Mouse (Mus musculus) lung, adult 2 months (tissue): ENCODE data around the gene Hip1. TPM values are rescaled to one million over a fixed set of nuclear protein-coding genes. Genes with fewer than 3 reads are reported as not detected.

ENCODE experiments used
- DNase-seq: peaks from one replicate; pipeline ENCODE4 v3.0.0; 2022
- H3K4me1 ChIP-seq: fragments of 200-500 bp; 2 replicates; pipeline ENCODE4 v1.6.1; 2011; ENCODE audit warnings: low read length; ENCODE audit not compliant: control insufficient read depth, insufficient read depth
- H3K4me3 ChIP-seq: fragments of 200-500 bp; replicated peaks from 2 replicates; pipeline ENCODE3; 2011; ENCODE audit warnings: low read depth, mild to moderate bottlenecking, control low read depth, low read length; ENCODE audit errors: extremely low read depth
- CTCF ChIP-seq: fragments of 200-500 bp; IDR thresholded peaks from 2 replicates; pipeline ENCODE4 v1.5.1; 2011; ENCODE audit warnings: mild to moderate bottlenecking, low read length, control low read depth; ENCODE audit not compliant: insufficient read depth
- POLR2A ChIP-seq: fragments of 200-500 bp; IDR thresholded peaks from 2 replicates; pipeline ENCODE4 v1.6.1; 2011; ENCODE audit warnings: low read depth, mild to moderate bottlenecking, control low read depth, low read length, borderline replicate concordance; ENCODE audit errors: extremely low read depth
- WGBS: fragments of 180-500 bp; shearing (Covaris S2); methylation state at CpG from one replicate; pipeline ENCODE4 v1.1.7; 2018; 5-methylcytosine and 5-hydroxymethylcytosine counted together
- polyA plus RNA-seq: library from polyadenylated mRNA; depleted of rRNA; stranded (reverse); fragments of >200 nt; gene quantifications from 2 replicates; pipeline ENCODE4 v1.2.3, GENCODE M21; 2012

Gene Hip1
- polyA plus RNA-seq, 1 experiment: 66.9 TPM

DNA sequence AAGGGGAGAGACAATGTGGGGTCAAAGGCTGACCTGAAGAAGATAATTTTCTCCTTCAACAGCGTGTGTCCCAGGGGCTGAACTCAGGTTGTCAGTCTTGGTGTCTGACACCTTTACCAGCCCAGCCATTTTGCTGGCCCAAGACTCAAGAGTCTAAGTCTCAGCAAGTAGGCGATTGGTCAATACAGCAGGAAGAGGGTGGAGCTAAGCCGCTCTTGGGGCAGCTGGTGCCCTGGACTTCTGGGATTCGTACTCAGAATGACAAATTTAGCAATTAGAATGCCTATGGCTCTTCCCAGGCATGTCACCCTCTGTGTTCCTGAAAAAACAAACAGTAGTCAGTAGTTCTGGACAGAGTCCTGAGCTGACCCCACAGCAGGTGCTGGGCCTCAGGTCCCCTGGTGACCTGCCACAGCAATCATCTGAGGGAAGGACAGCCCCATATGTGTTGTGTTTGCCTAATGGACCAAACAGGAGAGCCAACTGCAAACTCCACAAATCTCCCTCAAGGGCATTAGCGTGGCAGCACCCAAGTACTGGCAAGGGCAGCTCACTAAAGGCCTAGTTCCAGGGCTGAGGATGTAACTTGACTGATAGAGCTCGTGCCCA is 47.5 kb downstream of the Hip1 start:
- H3K4me3 ChIP-seq: no peak overlapping the region
- 71% methylated on average over 6 of the region's 6 CpGs for WGBS
- H3K4me1 ChIP-seq: no peaks in the 10 kb centered on the region
- no peak for TF ChIP-seq CTCF
- DNase-seq: no peak

DNA sequence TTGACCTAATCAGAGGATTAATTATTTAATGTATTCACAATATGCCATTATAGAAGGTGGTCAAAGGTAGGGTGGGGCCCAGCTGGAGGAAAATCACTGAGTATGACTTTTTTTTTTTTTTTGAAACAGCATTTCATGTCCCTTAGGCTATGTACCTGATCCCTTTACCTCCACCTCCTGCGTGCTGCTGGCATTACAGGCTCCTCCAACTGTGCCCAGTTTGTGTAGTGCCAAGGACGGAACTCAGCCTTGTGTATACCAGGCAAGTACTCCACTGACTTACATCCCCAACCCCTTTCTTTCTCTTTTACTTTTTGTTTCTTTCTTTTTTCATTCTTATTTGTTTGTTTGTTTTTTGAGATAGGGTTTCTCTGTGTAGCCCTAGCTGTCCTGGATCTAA is 48.4 kb downstream of the Hip1 start:
- WGBS: 89% methylated on average over 2 of the region's 2 CpGs
- TF ChIP-seq POLR2A: no peak
- TF ChIP-seq CTCF: no peak
- Histone ChIP-seq H3K4me3 (no peak overlapping the region), H3K4me1 (no peaks in the 10 kb centered on the region)
- DNase-seq: no peak

DNA sequence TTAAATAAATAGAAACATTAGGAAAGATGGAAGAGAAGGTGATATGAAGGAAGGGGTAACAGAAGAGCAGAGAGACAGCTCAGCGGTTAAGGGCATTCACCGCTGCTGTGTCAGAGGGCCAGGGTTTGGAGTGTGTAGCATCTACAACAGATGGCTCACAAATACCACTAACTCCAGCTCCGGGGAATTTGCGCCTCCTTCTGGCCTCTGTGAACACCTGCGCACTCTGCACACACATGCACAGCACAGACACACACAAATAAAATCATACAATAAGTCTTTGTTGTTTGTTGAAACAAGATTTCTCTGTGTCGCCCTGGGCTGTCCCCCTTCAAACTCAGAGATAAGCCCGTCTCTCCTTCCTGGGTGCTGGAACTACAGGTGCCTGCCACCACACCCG is 49.4 kb downstream of the Hip1 start:
- Histone ChIP-seq H3K4me1 (peaks cover 5% of the 10 kb centered on the region), H3K4me3 (no peak overlapping the region)
- TF ChIP-seq POLR2A: no peak
- TF ChIP-seq CTCF: no peak
- no peak for DNase-seq
- 89% methylated on average over 8 of the region's 8 CpGs for WGBS

DNA sequence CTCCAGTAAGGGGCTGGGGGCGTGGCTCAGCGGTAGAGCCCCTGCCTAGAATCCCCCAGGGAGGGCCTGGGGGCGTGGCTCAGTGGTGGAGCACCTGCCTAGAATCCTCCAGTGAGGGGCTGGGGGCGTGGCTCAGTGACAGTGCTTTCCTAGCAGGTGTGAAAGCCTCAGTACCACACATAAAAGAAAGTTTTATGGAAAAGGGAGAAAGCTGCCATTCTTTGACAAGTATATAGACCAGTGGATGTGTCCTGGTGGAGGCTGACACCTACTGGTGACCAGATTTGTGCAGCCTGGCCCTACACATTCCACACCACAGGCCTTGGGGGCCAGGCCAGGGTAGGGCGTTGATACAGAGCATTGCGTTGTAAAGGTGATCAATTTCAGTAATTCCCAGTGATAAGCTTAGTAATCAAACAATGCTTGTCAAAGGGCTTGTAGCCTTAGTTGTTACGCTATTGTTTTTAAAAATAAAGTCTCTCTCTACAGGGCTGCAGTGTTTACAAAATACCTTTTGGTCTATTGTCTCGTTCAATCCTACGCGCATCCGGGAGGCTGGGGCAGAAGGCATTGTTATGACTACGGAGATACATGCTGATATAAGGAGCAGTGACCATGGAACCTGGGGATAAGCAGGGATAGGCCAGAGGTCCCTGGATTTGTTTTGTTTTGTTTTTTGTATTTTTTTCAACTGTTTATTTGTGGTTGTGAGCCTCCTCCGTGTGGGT is 50.6 kb downstream of the Hip1 start:
- Histone ChIP-seq H3K4me1 (peaks cover 5% of the 10 kb centered on the region), H3K4me3 (no peak overlapping the region)
- no peak for DNase-seq
- 57% methylated on average over 13 of the region's 13 CpGs for WGBS
- no peak for TF ChIP-seq POLR2A
- TF ChIP-seq CTCF: peak; percentile 74

DNA sequence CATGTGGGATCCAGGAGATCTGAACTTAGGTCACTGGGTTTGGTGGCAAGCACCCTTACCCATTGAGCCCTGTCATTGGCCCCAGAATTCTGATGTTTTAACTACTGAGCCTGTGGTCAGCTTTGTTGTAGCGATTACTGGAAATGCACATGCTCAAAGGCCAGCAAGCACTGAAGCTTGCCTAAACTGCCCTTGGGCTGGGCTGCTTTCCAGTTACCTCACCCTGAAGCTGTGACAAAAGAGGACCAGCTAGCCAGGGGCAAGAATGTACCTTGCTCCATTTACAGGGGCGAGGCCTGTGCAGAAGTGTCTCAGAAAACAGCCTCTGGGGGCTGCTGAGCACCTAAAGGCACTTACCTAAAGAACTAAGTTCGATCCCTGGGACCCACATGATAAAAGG is 51.8 kb downstream of the Hip1 start:
- Histone ChIP-seq H3K4me3 (no peak overlapping the region), H3K4me1 (peaks cover 7% of the 10 kb centered on the region)
- TF ChIP-seq CTCF (no peak), POLR2A (no peak)
- WGBS: 71% methylated on average over 3 of the region's 3 CpGs
- DNase-seq: no peak

DNA sequence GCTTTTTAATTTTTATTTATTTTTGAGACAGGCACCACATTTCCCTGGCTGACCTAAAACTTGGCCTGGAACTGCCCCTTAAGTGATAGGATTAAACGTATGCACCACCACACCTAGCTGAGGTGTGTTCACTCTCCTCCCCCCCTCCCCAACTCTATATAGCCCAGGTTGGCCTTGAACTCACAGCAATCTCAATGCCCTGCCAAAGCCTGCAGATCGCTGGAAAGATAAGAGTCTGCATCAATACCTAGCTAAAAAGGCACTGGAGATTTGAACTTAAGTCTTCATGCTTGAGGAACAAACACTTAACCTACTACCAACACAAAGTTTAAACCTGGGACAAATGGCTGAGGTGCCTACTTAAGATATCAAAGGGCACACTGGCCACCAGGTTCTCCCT is 52.8 kb downstream of the Hip1 start:
- TF ChIP-seq POLR2A: no peak
- no peak for TF ChIP-seq CTCF
- Histone ChIP-seq H3K4me1 (peaks cover 7% of the 10 kb centered on the region), H3K4me3 (no peak overlapping the region)
- 67% methylated on average over 2 of the region's 2 CpGs for WGBS
- no peak for DNase-seq

DNA sequence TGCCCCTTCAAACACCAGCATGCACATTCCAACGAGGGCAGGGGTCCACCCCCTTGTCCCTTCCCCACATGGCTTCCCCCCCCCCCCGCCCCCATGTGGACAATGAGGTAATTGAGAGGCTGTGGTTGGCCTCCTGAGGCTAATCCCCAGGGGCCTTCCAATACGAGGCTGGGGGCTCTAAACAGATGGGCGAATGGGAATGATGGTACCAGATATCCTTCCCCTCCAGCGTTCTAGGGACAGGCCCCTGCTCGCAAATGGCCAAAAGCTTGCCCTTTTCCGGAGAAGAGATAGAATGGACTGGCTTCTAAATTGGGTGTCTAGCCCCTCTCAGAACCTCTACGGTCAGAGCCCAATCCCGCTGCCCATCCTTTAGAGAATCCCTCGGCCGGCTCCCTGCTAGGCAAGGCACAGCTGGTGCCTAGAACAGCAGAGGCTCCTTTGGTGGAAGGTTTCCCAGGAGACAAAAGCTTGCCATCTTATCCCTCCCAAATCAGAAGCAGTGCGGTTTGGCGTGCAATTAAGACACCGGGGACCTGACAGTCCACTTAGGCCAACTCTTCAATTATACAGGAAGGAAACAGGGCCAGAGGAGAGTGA is 55.1 kb downstream of the Hip1 start:
- H3K4me1 ChIP-seq: peaks cover 9% of the 10 kb centered on the region
- 14% methylated on average over 14 of the region's 14 CpGs for WGBS
- H3K4me3 ChIP-seq: no peak overlapping the region
- no peak for TF ChIP-seq CTCF
- no peak for TF ChIP-seq POLR2A
- DNase-seq: no peak

DNA sequence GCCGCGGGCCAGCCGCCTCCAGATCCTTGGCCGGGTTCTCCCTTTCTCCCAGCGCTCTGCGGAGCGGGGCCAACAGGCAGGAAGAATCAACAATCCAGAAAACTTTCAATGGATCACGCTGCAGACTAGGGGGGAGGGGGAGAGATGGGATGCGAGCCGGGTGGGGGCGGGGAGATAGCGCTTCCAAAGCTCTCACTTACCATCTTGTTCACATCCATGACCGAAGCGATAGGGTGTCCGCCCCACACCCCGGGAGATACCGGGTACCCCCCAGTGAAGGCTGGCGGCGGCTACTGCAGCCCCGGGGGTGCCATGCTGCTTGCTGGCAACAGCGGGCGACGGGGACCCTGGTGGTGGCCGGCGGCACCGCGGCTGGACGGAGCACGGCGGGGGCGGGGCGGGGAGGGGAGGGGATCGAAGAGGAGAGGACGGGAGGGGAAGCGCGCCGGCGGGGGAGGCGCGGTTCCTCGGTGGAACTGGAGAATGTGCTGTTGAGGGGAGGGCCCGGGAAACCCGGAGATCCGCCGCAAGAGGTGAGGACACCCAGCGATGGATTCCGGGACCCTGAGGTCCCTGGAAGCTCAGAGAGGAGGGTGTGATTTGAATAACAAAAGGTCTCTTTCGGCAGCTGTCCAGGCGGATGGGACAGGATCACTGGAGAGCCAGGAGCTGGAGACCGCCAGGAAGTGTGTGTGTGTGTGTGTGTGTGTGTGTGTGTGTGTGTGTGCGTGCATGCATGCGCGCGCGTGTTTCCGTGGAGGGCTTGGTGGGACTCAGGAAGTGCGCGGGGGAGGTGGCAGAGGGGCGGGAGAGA is 55.8 kb downstream of the Hip1 start:
- TF ChIP-seq CTCF (0 out of 2 replicates have a peak, but pooled peaks have one; percentile 5), POLR2A (no peak)
- Histone ChIP-seq H3K4me1 (peaks cover 9% of the 10 kb centered on the region), H3K4me3 (peak overlapping the region; percentile 66)
- DNase-seq: peak; percentile 65
- under 1% methylated on average over 57 of the region's 59 CpGs for WGBS

DNA sequence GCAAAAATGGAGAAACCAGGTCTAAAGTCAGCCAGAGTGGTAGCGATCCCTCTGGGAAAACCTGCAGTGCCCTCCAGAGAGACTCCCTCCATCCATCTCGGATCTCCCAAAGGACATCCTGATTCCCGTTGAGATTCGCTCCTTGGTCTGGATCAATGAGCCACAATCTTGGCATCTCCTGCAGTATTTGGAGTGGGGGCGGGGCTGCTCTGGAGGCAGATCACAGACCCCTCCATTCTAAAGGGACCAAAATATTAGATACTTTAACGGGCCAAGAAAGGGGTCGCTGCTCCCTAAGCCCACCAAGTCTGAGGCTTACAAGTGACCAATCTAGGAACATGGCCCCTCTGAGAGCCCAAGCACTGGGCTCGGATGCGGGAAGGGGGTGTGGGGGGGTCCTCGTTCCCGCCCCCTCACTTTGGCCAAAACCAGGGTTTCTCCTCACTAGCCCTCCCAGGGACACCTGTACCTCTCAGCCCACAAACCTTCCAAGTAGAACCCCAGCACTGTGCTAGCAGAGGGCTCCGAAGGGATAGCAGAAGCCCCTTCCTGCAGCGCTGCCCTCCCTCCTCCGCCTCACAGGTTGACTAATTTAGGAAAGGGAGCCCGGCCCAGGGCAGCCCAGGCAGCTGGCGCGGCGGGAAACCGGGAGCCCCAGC is 56.6 kb downstream of the Hip1 start:
- WGBS: 7% methylated on average over 19 of the region's 19 CpGs
- TF ChIP-seq CTCF (no peak), POLR2A (no peak)
- Histone ChIP-seq H3K4me3 (peak overlapping the region; percentile 66), H3K4me1 (peaks cover 9% of the 10 kb centered on the region)
- no peak for DNase-seq
